Mouse (Mus musculus): ENCODE data around the gene Sdk2. TPM values are rescaled to one million over a fixed set of nuclear protein-coding genes. Genes with fewer than 3 reads are reported as not detected.

The Sdk2 gene
- polyA plus RNA-seq (2014; fragmentation: Nextera tagmentation; extraction: Ambion mirVana), result 3.9 and 4.3 TPM in 2 replicates

GRCm38 (mm10) chr11:114066951-114067762 lies at the start of gene Sdk2:
TSS of gene Sdk2 (minus strand) at chr11:114067046.
- peak within 1 kb of the TSS; percentile 90 for H3K27ac ChIP-seq (ENCODE audit: low read length)
- H3K4me3 ChIP-seq (ENCODE audit: low read depth, low read length), result peak within 1 kb of the TSS; percentile 56
- peak within 1 kb of the TSS; percentile 57 for H3K9ac ChIP-seq (replicated peaks; ENCODE audit: low read depth, low read length)
- peaks cover 21% of the 10 kb centered on the region; the same call in 1 of the 2 replicates for H3K4me1 ChIP-seq (ENCODE audit: control insufficient read depth, insufficient read depth, low read length)
- WGBS, result 3% methylated on average over 34 of the region's 52 CpGs
- H3K9me3 ChIP-seq (ENCODE audit: control insufficient read depth, low read depth, low read length), result no peaks in the 10 kb centered on the region
- ATAC-seq (ENCODE audit: insufficient number of reproducible peaks, insufficient read depth, low FRiP score, low read depth), result peak; percentile 73
- H3K4me2 ChIP-seq (replicated peaks; ENCODE audit: low read depth, low read length), result peak within 1 kb of the TSS; percentile 99
- H3K27me3 ChIP-seq (ENCODE audit: control insufficient read depth, insufficient read depth, low read length), result peaks cover 7% of the 10 kb centered on the region; the same call in 1 of the 2 replicates
- H3K36me3 ChIP-seq (ENCODE audit: control insufficient read depth, insufficient read depth, low read length), result no peaks in the 10 kb centered on the region

- Histone ChIP-seq H3K4me2 (replicated peaks; ENCODE audit: low read depth, low read length) (no peak overlapping the region), H3K9me3 (ENCODE audit: control insufficient read depth, low read depth, low read length) (no peaks in the 10 kb centered on the region), H3K27me3 (ENCODE audit: control insufficient read depth, insufficient read depth, low read length) (no peaks in the 10 kb centered on the region), H3K4me1 (ENCODE audit: control insufficient read depth, insufficient read depth, low read length) (no peaks in the 10 kb centered on the region), H3K9ac (replicated peaks; ENCODE audit: low read depth, low read length) (no peak overlapping the region), H3K36me3 (ENCODE audit: control insufficient read depth, insufficient read depth, low read length) (no peaks in the 10 kb centered on the region), H3K4me3 (ENCODE audit: low read depth, low read length) (no peak overlapping the region), H3K27ac (ENCODE audit: low read length) (no peak overlapping the region)
- 72% methylated on average over 13 of the region's 13 CpGs for WGBS
- no peak for ATAC-seq (ENCODE audit: insufficient number of reproducible peaks, insufficient read depth, low FRiP score, low read depth)
These were observed 48.2 kb upstream of the Sdk2 start for GRCm38 (mm10) chr11:114115077-114115476.

GRCm38 (mm10) chr11:114114674-114115073 lies 47.8 kb upstream of the Sdk2 start:
- 74% methylated on average over 12 of the region's 12 CpGs for WGBS
- Histone ChIP-seq H3K4me2 (replicated peaks; ENCODE audit: low read depth, low read length) (no peak overlapping the region), H3K36me3 (ENCODE audit: control insufficient read depth, insufficient read depth, low read length) (no peaks in the 10 kb centered on the region), H3K27ac (ENCODE audit: low read length) (no peak overlapping the region), H3K9me3 (ENCODE audit: control insufficient read depth, low read depth, low read length) (no peaks in the 10 kb centered on the region), H3K9ac (replicated peaks; ENCODE audit: low read depth, low read length) (no peak overlapping the region), H3K4me1 (ENCODE audit: control insufficient read depth, insufficient read depth, low read length) (no peaks in the 10 kb centered on the region), H3K4me3 (ENCODE audit: low read depth, low read length) (no peak overlapping the region), H3K27me3 (ENCODE audit: control insufficient read depth, insufficient read depth, low read length) (no peaks in the 10 kb centered on the region)
- ATAC-seq (ENCODE audit: insufficient number of reproducible peaks, insufficient read depth, low FRiP score, low read depth), result no peak

GRCm38 (mm10) chr11:114110851-114111250 lies 44.0 kb upstream of the Sdk2 start:
- H3K4me3 ChIP-seq (ENCODE audit: low read depth, low read length), result no peak overlapping the region
- H3K9ac ChIP-seq (replicated peaks; ENCODE audit: low read depth, low read length), result no peak overlapping the region
- ATAC-seq (ENCODE audit: insufficient number of reproducible peaks, insufficient read depth, low FRiP score, low read depth), result no peak
- no peak overlapping the region for H3K4me2 ChIP-seq (replicated peaks; ENCODE audit: low read depth, low read length)
- H3K27me3 ChIP-seq (ENCODE audit: control insufficient read depth, insufficient read depth, low read length), result no peaks in the 10 kb centered on the region
- no peak overlapping the region for H3K27ac ChIP-seq (ENCODE audit: low read length)
- no peaks in the 10 kb centered on the region for H3K9me3 ChIP-seq (ENCODE audit: control insufficient read depth, low read depth, low read length)
- no peaks in the 10 kb centered on the region for H3K36me3 ChIP-seq (ENCODE audit: control insufficient read depth, insufficient read depth, low read length)
- H3K4me1 ChIP-seq (ENCODE audit: control insufficient read depth, insufficient read depth, low read length), result no peaks in the 10 kb centered on the region
- 57% methylated on average over 3 of the region's 3 CpGs for WGBS

GRCm38 (mm10) chr11:114093636-114094035 lies 26.8 kb upstream of the Sdk2 start:
- Histone ChIP-seq H3K4me1 (ENCODE audit: control insufficient read depth, insufficient read depth, low read length) (no peaks in the 10 kb centered on the region), H3K27ac (ENCODE audit: low read length) (no peak overlapping the region), H3K27me3 (ENCODE audit: control insufficient read depth, insufficient read depth, low read length) (no peaks in the 10 kb centered on the region), H3K36me3 (ENCODE audit: control insufficient read depth, insufficient read depth, low read length) (no peaks in the 10 kb centered on the region), H3K4me2 (replicated peaks; ENCODE audit: low read depth, low read length) (no peak overlapping the region), H3K4me3 (ENCODE audit: low read depth, low read length) (no peak overlapping the region), H3K9me3 (ENCODE audit: control insufficient read depth, low read depth, low read length) (no peaks in the 10 kb centered on the region), H3K9ac (replicated peaks; ENCODE audit: low read depth, low read length) (no peak overlapping the region)
- WGBS, result 38% methylated on average over 7 of the region's 7 CpGs
- no peak for ATAC-seq (ENCODE audit: insufficient number of reproducible peaks, insufficient read depth, low FRiP score, low read depth)

- H3K27me3 ChIP-seq (ENCODE audit: control insufficient read depth, insufficient read depth, low read length), result no peaks in the 10 kb centered on the region
- H3K4me1 ChIP-seq (ENCODE audit: control insufficient read depth, insufficient read depth, low read length), result no peaks in the 10 kb centered on the region
- H3K9me3 ChIP-seq (ENCODE audit: control insufficient read depth, low read depth, low read length), result no peaks in the 10 kb centered on the region
- H3K9ac ChIP-seq (replicated peaks; ENCODE audit: low read depth, low read length), result no peak overlapping the region
- no peak overlapping the region for H3K27ac ChIP-seq (ENCODE audit: low read length)
- WGBS, result 58% methylated on average over 7 of the region's 7 CpGs
- no peak for ATAC-seq (ENCODE audit: insufficient number of reproducible peaks, insufficient read depth, low FRiP score, low read depth)
- H3K4me3 ChIP-seq (ENCODE audit: low read depth, low read length), result no peak overlapping the region
- no peaks in the 10 kb centered on the region for H3K36me3 ChIP-seq (ENCODE audit: control insufficient read depth, insufficient read depth, low read length)
- no peak overlapping the region for H3K4me2 ChIP-seq (replicated peaks; ENCODE audit: low read depth, low read length)
These were observed 26.3 kb upstream of the Sdk2 start for GRCm38 (mm10) chr11:114093175-114093574.

- no peaks in the 10 kb centered on the region; the same call in 1 of the 2 replicates for H3K9me3 ChIP-seq (ENCODE audit: control insufficient read depth, low read depth, low read length)
- WGBS, result 39% methylated on average over 9 of the region's 9 CpGs
These were observed 13.8 kb upstream of the Sdk2 start for GRCm38 (mm10) chr11:114080606-114081005.

GRCm38 (mm10) chr11:114072644-114073043 lies 5.8 kb upstream of the Sdk2 start:
- WGBS, result 69% methylated on average over 10 of the region's 10 CpGs
- ATAC-seq (ENCODE audit: insufficient number of reproducible peaks, insufficient read depth, low FRiP score, low read depth), result no peak
- Histone ChIP-seq H3K27me3 (ENCODE audit: control insufficient read depth, insufficient read depth, low read length) (no peaks in the 10 kb centered on the region), H3K9ac (replicated peaks; ENCODE audit: low read depth, low read length) (no peak overlapping the region), H3K4me3 (ENCODE audit: low read depth, low read length) (no peak overlapping the region), H3K27ac (ENCODE audit: low read length) (no peak overlapping the region), H3K36me3 (ENCODE audit: control insufficient read depth, insufficient read depth, low read length) (no peaks in the 10 kb centered on the region), H3K9me3 (ENCODE audit: control insufficient read depth, low read depth, low read length) (no peaks in the 10 kb centered on the region; the same call in 1 of the 2 replicates), H3K4me2 (replicated peaks; ENCODE audit: low read depth, low read length) (no peak overlapping the region), H3K4me1 (ENCODE audit: control insufficient read depth, insufficient read depth, low read length) (no peaks in the 10 kb centered on the region; the same call in 1 of the 2 replicates)

More at GRCm38 (mm10) chr11:114080606-114081005, 13.8 kb upstream of the Sdk2 start:
- no peak overlapping the region for H3K27ac ChIP-seq (ENCODE audit: low read length)
- no peaks in the 10 kb centered on the region for H3K27me3 ChIP-seq (ENCODE audit: control insufficient read depth, insufficient read depth, low read length)
- H3K36me3 ChIP-seq (ENCODE audit: control insufficient read depth, insufficient read depth, low read length), result no peaks in the 10 kb centered on the region
- no peak overlapping the region for H3K4me3 ChIP-seq (ENCODE audit: low read depth, low read length)
- ATAC-seq (ENCODE audit: insufficient number of reproducible peaks, insufficient read depth, low FRiP score, low read depth), result no peak
- no peak overlapping the region for H3K4me2 ChIP-seq (replicated peaks; ENCODE audit: low read depth, low read length)
- no peak overlapping the region for H3K9ac ChIP-seq (replicated peaks; ENCODE audit: low read depth, low read length)
- H3K4me1 ChIP-seq (ENCODE audit: control insufficient read depth, insufficient read depth, low read length), result no peaks in the 10 kb centered on the region
